Mouse (Mus musculus) MEL (cell line): ENCODE results near the gene Macf1. TPM values are rescaled to one million over a fixed set of nuclear protein-coding genes. Genes with fewer than 3 reads are reported as not detected.

Experiments
- DNase-seq: peaks from one replicate; pipeline ENCODE4 v3.0.0; 2011; ENCODE audit warnings: low read depth, low spot score
- H3K27ac ChIP-seq: 2 replicates; pipeline ENCODE4 v1.5.1; 2012; ENCODE audit warnings: low read depth, mild to moderate bottlenecking, control low read depth, low read length, moderate library complexity; ENCODE audit not compliant: control insufficient read depth
- H3K27me3 ChIP-seq, 2 experiments: fragments of 150-350 bp in 1 of 2; sonication (generic) in 1 of 2; 2 replicates each; pipeline ENCODE4 v1.6.1; 2012; ENCODE audit warnings: low read length in 2 of 2, mild to moderate bottlenecking in 2 of 2, improper control_type of control experiment in 1 of 2, moderate library complexity in 1 of 2; ENCODE audit not compliant: insufficient read depth in 2 of 2, control insufficient read depth in 1 of 2
- H3K36me3 ChIP-seq, 2 experiments: 2 replicates each; pipeline ENCODE4 v1.6.1; 2012 to 2014; ENCODE audit warnings: low read length in 2 of 2, improper control_type of control experiment in 1 of 2, inconsistent platforms in 1 of 2, mild to moderate bottlenecking in 1 of 2; ENCODE audit not compliant: insufficient read depth in 2 of 2, control insufficient read depth in 1 of 2
- H3K4me1 ChIP-seq, 2 experiments: fragments of 150-350 bp in 1 of 2; sonication (generic) in 1 of 2; 2 replicates each; pipeline ENCODE4 v1.6.1; 2012; ENCODE audit warnings: low read length in 2 of 2, improper control_type of control experiment in 1 of 2, mild to moderate bottlenecking in 1 of 2; ENCODE audit not compliant: insufficient read depth in 2 of 2, control insufficient read depth in 1 of 2
- H3K4me3 ChIP-seq, 2 experiments: fragments of 150-350 bp in 1 of 2; sonication (generic) in 1 of 2; 2 replicates each; pipeline ENCODE4 v1.5.1; 2012; ENCODE audit warnings: low read depth in 2 of 2, low read length in 2 of 2, mild to moderate bottlenecking in 2 of 2, moderate library complexity in 2 of 2, control low read depth in 1 of 2, improper control_type of control experiment in 1 of 2; ENCODE audit not compliant: control insufficient read depth in 1 of 2, insufficient read depth in 1 of 2
- H3K79me2 ChIP-seq: 2 replicates; pipeline ENCODE4 v1.6.1; 2012; ENCODE audit warnings: mild to moderate bottlenecking, low read length, moderate library complexity; ENCODE audit not compliant: control insufficient read depth, poor library complexity, insufficient read depth
- H3K9ac ChIP-seq: 2 replicates; pipeline ENCODE4 v1.6.1; 2012; ENCODE audit warnings: low read depth, mild to moderate bottlenecking, control low read depth, low read length, moderate library complexity; ENCODE audit not compliant: control insufficient read depth, poor library complexity, severe bottlenecking
- H3K9me3 ChIP-seq: fragments of 150-350 bp; sonication (generic); replicated peaks from 2 replicates; pipeline ENCODE4 v1.6.1; 2012; ENCODE audit warnings: mild to moderate bottlenecking, low read length, improper control_type of control experiment, moderate library complexity; ENCODE audit not compliant: insufficient read depth
- CHD2 ChIP-seq: IDR thresholded peaks from 2 replicates; pipeline ENCODE4 v1.6.1; 2011; ENCODE audit warnings: low read length, improper control_type of control experiment
- CTCF ChIP-seq, 3 experiments: IDR thresholded peaks in 2 of 3; conservative IDR thresholded peaks in 1 of 3; 2 replicates each; pipeline ENCODE4 v1.5.1; 2011 to 2012; ENCODE audit warnings: low read length in 3 of 3, low read depth in 2 of 3, mild to moderate bottlenecking in 2 of 3, improper control_type of control experiment in 1 of 3, inconsistent platforms in 1 of 3, mixed read lengths in 1 of 3, moderate library complexity in 1 of 3; ENCODE audit not compliant: control insufficient read depth in 1 of 3, insufficient read depth in 1 of 3, poor library complexity in 1 of 3, severe bottlenecking in 1 of 3
- E2F4 ChIP-seq: IDR thresholded peaks from 2 replicates; pipeline ENCODE4 v1.6.1; 2011; ENCODE audit warnings: low read depth, low read length, improper control_type of control experiment, borderline replicate concordance
- EP300 ChIP-seq, 2 experiments: IDR thresholded peaks; 2 replicates each; pipeline ENCODE4 v1.6.1; 2011; ENCODE audit warnings: improper control_type of control experiment in 2 of 2, low read length in 2 of 2, low read depth in 1 of 2, mild to moderate bottlenecking in 1 of 2
- MAFK ChIP-seq: IDR thresholded peaks from 2 replicates; pipeline ENCODE4 v1.6.1; 2011; ENCODE audit warnings: low read depth, mild to moderate bottlenecking, low read length, improper control_type of control experiment, borderline replicate concordance
- MXI1 ChIP-seq: IDR thresholded peaks from 2 replicates; pipeline ENCODE4 v1.6.1; 2011; ENCODE audit warnings: mild to moderate bottlenecking, low read depth, low read length, improper control_type of control experiment
- MYC ChIP-seq: IDR thresholded peaks from 2 replicates; pipeline ENCODE4 v1.6.1; 2011; ENCODE audit warnings: low read depth, mild to moderate bottlenecking, low read length, improper control_type of control experiment, moderate library complexity
- NELFE ChIP-seq: IDR thresholded peaks from 2 replicates; pipeline ENCODE4 v1.6.1; 2011; ENCODE audit warnings: low read depth, low read length, improper control_type of control experiment
- NRF1 ChIP-seq: IDR thresholded peaks from 2 replicates; pipeline ENCODE4 v1.6.1; 2014; ENCODE audit warnings: low read depth, mild to moderate bottlenecking, inconsistent platforms, low read length, improper control_type of control experiment, moderate library complexity; ENCODE audit not compliant: poor library complexity, insufficient read depth, severe bottlenecking
- POLR2AphosphoS2 ChIP-seq: IDR thresholded peaks from 2 replicates; pipeline ENCODE4 v1.6.1; 2011; ENCODE audit warnings: low read length, improper control_type of control experiment
- POLR2AphosphoS5 ChIP-seq: IDR thresholded peaks from 2 replicates; pipeline ENCODE4 v1.6.1; 2012; ENCODE audit warnings: low read depth, borderline replicate concordance, mild to moderate bottlenecking, inconsistent platforms, low read length, moderate library complexity, mixed read lengths
- RAD21 ChIP-seq: IDR thresholded peaks from 2 replicates; pipeline ENCODE4 v1.6.1; 2011; ENCODE audit warnings: mild to moderate bottlenecking, low read depth, low read length, improper control_type of control experiment
- SMC3 ChIP-seq: IDR thresholded peaks from 2 replicates; pipeline ENCODE4 v1.6.1; 2011; ENCODE audit warnings: low read depth, low read length, improper control_type of control experiment
- TBP ChIP-seq: IDR thresholded peaks from 2 replicates; pipeline ENCODE4 v1.8.0; 2011; ENCODE audit warnings: low read depth, low read length, improper control_type of control experiment
- TCF12 ChIP-seq: IDR thresholded peaks from 2 replicates; pipeline ENCODE4 v1.6.1; 2014; ENCODE audit warnings: low read depth, mild to moderate bottlenecking, inconsistent platforms, low read length, improper control_type of control experiment, moderate library complexity
- ZC3H11A ChIP-seq: IDR thresholded peaks from 2 replicates; pipeline ENCODE4 v1.6.1; 2012; ENCODE audit warnings: low read depth, mild to moderate bottlenecking, inconsistent platforms, low read length, improper control_type of control experiment
- ZNF384 ChIP-seq: IDR thresholded peaks from 2 replicates; pipeline ENCODE4 v1.6.1; 2012; ENCODE audit warnings: low read depth, mild to moderate bottlenecking, inconsistent platforms, low read length, improper control_type of control experiment
- polyA plus RNA-seq, 2 experiments: library from polyadenylated mRNA; stranded (reverse) in 1 of 2; unstranded in 1 of 2; fragments of >175 nt in 1 of 2; fragments of >200 nt in 1 of 2; gene quantifications; 2 replicates each; pipeline versions ENCODE4 v1.2.1 to v1.2.4; 2012; ENCODE audit warnings: low replicate concordance in 2 of 2, low read depth in 1 of 2; ENCODE audit not compliant: insufficient read length in 2 of 2, insufficient read depth in 1 of 2, missing spikeins in 1 of 2
- total RNA-seq: library from RNA; depleted of rRNA; stranded (reverse); fragments of 300-350 nt; gene quantifications from 2 replicates; pipeline ENCODE4 v1.2.3, GENCODE M21; 2012

Gene Macf1
- total and polyA plus RNA-seq, 3 experiments = 18.5 to 71.4 (median 60.8) TPM

DNA sequence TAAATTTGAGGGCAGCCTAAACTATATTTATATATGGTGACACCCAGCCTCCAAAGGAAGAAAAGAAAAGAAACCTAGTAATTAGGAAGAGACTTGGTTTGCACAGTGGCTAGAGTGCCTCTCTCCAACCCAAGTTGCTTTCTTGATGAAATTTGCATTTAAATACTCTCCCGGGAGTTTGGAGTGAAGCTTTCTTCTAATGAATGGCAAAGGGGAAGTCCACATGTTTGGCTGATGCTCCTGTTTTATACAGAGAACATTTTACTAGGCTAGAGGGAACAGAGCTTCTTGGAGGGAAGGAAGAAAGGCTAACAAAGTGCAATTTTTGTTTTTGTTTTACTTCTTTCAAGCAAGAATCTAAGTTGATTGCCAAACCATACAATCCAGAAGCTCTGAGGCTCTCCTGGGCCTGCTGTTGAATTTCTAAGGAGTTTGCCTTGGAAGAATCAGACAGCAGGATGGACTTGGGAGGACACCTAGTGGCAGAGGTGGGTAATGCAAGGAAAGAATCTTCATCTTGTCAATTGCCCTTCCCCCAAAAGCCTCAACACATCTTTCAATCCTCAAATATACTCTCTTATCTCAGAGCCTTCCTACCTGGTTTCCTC is 16.8 kb downstream of the Macf1 start (continued):
- TF ChIP-seq ZC3H11A = peak; percentile 85
- peak; percentile 97 for TF ChIP-seq RAD21
- TF ChIP-seq CTCF (IDR thresholded peaks at IDR 0.05 in 2 of 3, conservative IDR thresholded peaks at IDR 0.05 in 1 of 3; ENCODE audit: control insufficient read depth in 1 of 3, insufficient read depth in 1 of 3, low read depth in 2 of 3, low read length in 3 of 3, poor library complexity in 1 of 3, severe bottlenecking in 1 of 3) = peak; percentile 71 to 97 (median 97)
- no peak for TF ChIP-seq TCF12
- no peak for TF ChIP-seq POLR2AphosphoS5
- no peak for TF ChIP-seq MXI1
- TF ChIP-seq NELFE = no peak

DNA sequence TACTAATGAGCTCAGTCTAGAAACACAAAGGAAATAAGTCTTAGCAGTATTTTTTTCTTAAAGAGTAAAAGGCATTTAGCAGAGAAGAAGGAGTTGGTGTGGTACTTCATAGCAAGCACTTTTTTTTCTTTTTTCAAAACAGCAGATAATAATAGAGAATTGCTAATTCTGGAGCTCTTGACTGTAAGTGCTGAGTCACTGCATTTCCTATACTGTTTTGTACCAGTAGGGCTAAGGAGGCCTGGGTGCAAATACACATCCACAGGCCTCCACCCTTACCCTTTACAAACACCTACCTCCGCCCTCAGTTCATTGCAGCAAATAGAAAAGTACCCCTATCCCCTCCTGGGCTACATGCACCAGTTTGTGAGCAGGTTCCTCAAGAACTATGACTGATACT is 17.6 kb downstream of the Macf1 start:
- no peaks in the 10 kb centered on the region for H3K27me3 ChIP-seq
- H3K9me3 ChIP-seq = no peaks in the 10 kb centered on the region
- no peak overlapping the region for H3K4me3 ChIP-seq
- H3K9ac ChIP-seq = no peak overlapping the region
- TF ChIP-seq CHD2 (no peak), ZNF384 (peak; percentile 83), NELFE (no peak), MAFK (no peak), MYC (no peak), EP300 (IDR thresholded peaks at IDR 0.05; ENCODE audit: low read depth in 1 of 2, low read length in 2 of 2) (0 out of 4 replicates have a peak, but pooled peaks of 1 of the 2 experiments have one; percentile 5), E2F4 (no peak), RAD21 (no peak), NRF1 (no peak), SMC3 (no peak; the same call in 1 of the 2 replicates), TBP (no peak), POLR2AphosphoS2 (no peak), TCF12 (no peak)
- DNase-seq = peak; percentile 63
- H3K4me1 ChIP-seq = peaks cover 3 to 17% of the 10 kb centered on the region in 2 experiments; a peak in 3 of 4 replicates
- H3K36me3 ChIP-seq = peaks cover 0 to 17% of the 10 kb centered on the region in 2 experiments; a peak in 2 of 4 replicates
- no peaks in the 10 kb centered on the region for H3K79me2 ChIP-seq
- peak overlapping the region; percentile 16; the same call in 1 of the 2 replicates for H3K27ac ChIP-seq
